17 mouse cellular contexts compared by ENCODE assay signal in genomic region chr9:53967610-53968368, GRCm38 (mm10). TPM values are rescaled to one million over a fixed set of nuclear protein-coding genes. Genes with fewer than 3 reads are reported as not detected.
DNase-seq lines count a peak whose midpoint lies in the region; ATAC-seq and TF ChIP-seq lines count a peak whose summit lies in the region.
"Had no signal": no experiment of that assay in that cellular context is flagged by ENCODE, and none has a peak within 500 bp of the region (broad histone marks: within the 10 kb centered on the region; RNA-seq: fewer than 3 reads in every experiment).

No protein-coding gene starts in this region.

- intact Hi-C loops in left cerebral cortex, postnatal 4 days (cut with DNase I) = no loop called here

- peak; percentile 59 for DNase-seq in forebrain, embryonic 14.5 days (ENCODE audit: low spot score)
- DNase-seq in left cerebral cortex, postnatal 4 days = peak; percentile 53
- DNase-seq in left cerebral cortex, adult 11 months (ENCODE audit: low spot score) = no peak
- no peak for DNase-seq in stomach, postnatal 0 days (ENCODE audit: low spot score)
- DNase-seq in thymus, adult 18-20 months = no peak
- DNase-seq: adrenal gland, postnatal 10 days; B cell, adult 2 months; embryo, embryonic 11 days; gastrocnemius, adult 2 months; heart, postnatal 14 days; lung, postnatal 36 days; thymus, postnatal 36 days had no signal

- H3K27ac ChIP-seq in forebrain, embryonic 14.5 days (ENCODE audit: low read depth, low read length) = no peak overlapping the region
- H3K27ac ChIP-seq in forebrain, embryonic 12.5 days = no peak overlapping the region
- H3K27ac ChIP-seq in embryonic facial prominence, embryonic 15.5 days (replicated peaks) = peak overlapping the region; percentile 28; the same call in 1 of the 2 replicates
- H3K27ac ChIP-seq in stomach, postnatal 0 days (replicated peaks) = no peak overlapping the region
- H3K27ac ChIP-seq: gastrocnemius, adult 2 months had no signal

- 42% methylated on average over 9 of the region's 9 CpGs for WGBS in forebrain, embryonic 14.5 days
- WGBS in forebrain, embryonic 12.5 days = 64% methylated on average over 9 of the region's 9 CpGs
- WGBS in embryonic facial prominence, embryonic 15.5 days = 53% methylated on average over 9 of the region's 9 CpGs
- WGBS in stomach, postnatal 0 days = 61% methylated on average over 9 of the region's 9 CpGs

- H3K4me2 ChIP-seq in forebrain, embryonic 14.5 days (ENCODE audit: low read length) = no peak overlapping the region
- H3K4me2 ChIP-seq in forebrain, embryonic 12.5 days = no peak overlapping the region
- H3K4me2 ChIP-seq in embryonic facial prominence, embryonic 15.5 days (replicated peaks) = no peak overlapping the region
- no peak overlapping the region for H3K4me2 ChIP-seq in stomach, postnatal 0 days (replicated peaks; ENCODE audit: low read depth)

- no peaks in the 10 kb centered on the region; the same call in 1 of the 2 replicates for H3K4me1 ChIP-seq in forebrain, embryonic 14.5 days (ENCODE audit: control insufficient read depth, insufficient read depth, low read length)
- peaks cover 3% of the 10 kb centered on the region; the same call in 1 of the 2 replicates for H3K4me1 ChIP-seq in forebrain, embryonic 12.5 days
- H3K4me1 ChIP-seq in embryonic facial prominence, embryonic 15.5 days = no peaks in the 10 kb centered on the region
- no peaks in the 10 kb centered on the region for H3K4me1 ChIP-seq in stomach, postnatal 0 days (replicated peaks; ENCODE audit: control insufficient read depth, insufficient read depth)

- no peak overlapping the region for H3K4me3 ChIP-seq in forebrain, embryonic 14.5 days (ENCODE audit: low read depth, low read length)
- no peak overlapping the region for H3K4me3 ChIP-seq in forebrain, embryonic 12.5 days (replicated peaks)
- no peak overlapping the region for H3K4me3 ChIP-seq in embryonic facial prominence, embryonic 15.5 days (replicated peaks)
- no peak overlapping the region for H3K4me3 ChIP-seq in stomach, postnatal 0 days (ENCODE audit: low read depth, low read length)
- H3K4me3 ChIP-seq: gastrocnemius, adult 2 months; myocyte had no signal

- no peaks in the 10 kb centered on the region for H3K9me3 ChIP-seq in forebrain, embryonic 14.5 days (replicated peaks; ENCODE audit: control insufficient read depth, low read length)
- H3K9me3 ChIP-seq in forebrain, embryonic 12.5 days = no peaks in the 10 kb centered on the region
- no peaks in the 10 kb centered on the region for H3K9me3 ChIP-seq in embryonic facial prominence, embryonic 15.5 days (replicated peaks)
- H3K9me3 ChIP-seq in stomach, postnatal 0 days (ENCODE audit: control insufficient read depth, low read length) = no peaks in the 10 kb centered on the region

- peak; percentile 72 for ATAC-seq in forebrain, embryonic 14.5 days
- no peak for ATAC-seq in forebrain, embryonic 12.5 days (ENCODE audit: low FRiP score)
- ATAC-seq in embryonic facial prominence, embryonic 15.5 days (ENCODE audit: insufficient number of reproducible peaks, low FRiP score, low TSS enrichment, low read depth) = no peak
- ATAC-seq in stomach, postnatal 0 days (ENCODE audit: low FRiP score, low TSS enrichment) = no peak
- no peak for ATAC-seq in megakaryocyte progenitor cell, adult 5-6 weeks (replicated peaks; ENCODE audit: poor library complexity)

- H3K27me3 ChIP-seq in forebrain, embryonic 14.5 days (replicated peaks; ENCODE audit: control insufficient read depth, insufficient read depth, low read length) = no peaks in the 10 kb centered on the region
- no peaks in the 10 kb centered on the region for H3K27me3 ChIP-seq in forebrain, embryonic 12.5 days
- H3K27me3 ChIP-seq in embryonic facial prominence, embryonic 15.5 days = peaks cover under 1% of the 10 kb centered on the region; the same call in 1 of the 2 replicates
- H3K27me3 ChIP-seq in stomach, postnatal 0 days (ENCODE audit: control insufficient read depth, insufficient read depth, low read length) = no peaks in the 10 kb centered on the region

- no peak overlapping the region for H3K9ac ChIP-seq in forebrain, embryonic 14.5 days (ENCODE audit: low read length)
- H3K9ac ChIP-seq in forebrain, embryonic 12.5 days = no peak overlapping the region
- no peak overlapping the region for H3K9ac ChIP-seq in embryonic facial prominence, embryonic 15.5 days
- no peak overlapping the region for H3K9ac ChIP-seq in stomach, postnatal 0 days (ENCODE audit: low read length)

- no peak for TF ChIP-seq EP300 in stomach, postnatal 0 days (optimal IDR thresholded peaks at IDR 0.05)

- no peaks in the 10 kb centered on the region for H3K36me3 ChIP-seq in forebrain, embryonic 14.5 days (ENCODE audit: control insufficient read depth, insufficient read depth, low read length)
- H3K36me3 ChIP-seq in forebrain, embryonic 12.5 days (replicated peaks) = no peaks in the 10 kb centered on the region
- H3K36me3 ChIP-seq in embryonic facial prominence, embryonic 15.5 days = no peaks in the 10 kb centered on the region
- H3K36me3 ChIP-seq in stomach, postnatal 0 days (ENCODE audit: control insufficient read depth, insufficient read depth, low read length) = no peaks in the 10 kb centered on the region

- peak; percentile 18; the same call in 1 of the 2 replicates for TF ChIP-seq CTCF in stomach, postnatal 0 days (IDR thresholded peaks at IDR 0.05; ENCODE audit: low read depth)

RNA-seq across cellular contexts. Expression of gene Elmod1, which starts 7.3 kb away (rescaled TPM):
- 11.6 and 19.5 TPM in 2 replicates for polyA plus RNA-seq in forebrain, embryonic 14.5 days (2014; fragmentation: Nextera tagmentation; extraction: Ambion mirVana)
- 4.6 and 5.9 TPM in 2 replicates for polyA plus RNA-seq in forebrain, embryonic 12.5 days (2016; fragmentation: Nextera tagmentation; extraction: Ambion mirVana)
- 100 to 1,000 TPM; 135 to 150 TPM for total RNA-seq in left cerebral cortex, postnatal 4 days (2021)
- 4.5 and 4.7 TPM in 2 replicates for polyA plus RNA-seq in embryonic facial prominence, embryonic 15.5 days (2015; fragmentation: Nextera tagmentation; extraction: Ambion mirVana)
- polyA plus RNA-seq in stomach, postnatal 0 days (2015; fragmentation: Nextera tagmentation; extraction: Ambion mirVana) = 9.2 and 10.5 TPM in 2 replicates
- not detected in 2 replicates for total RNA-seq in megakaryocyte progenitor cell, adult 5-6 weeks (2015)
- not detected in 2 replicates for total RNA-seq in megakaryocyte progenitor cell, adult 5-6 weeks (2017)
- total RNA-seq: liver, adult 2 months had no signal
- polyA plus RNA-seq: liver, adult 2 months; myocyte had no signal

Comparison
In these comparisons a context has a peak if more than half of its experiments do, and no peak if none do; other contexts are left out.
1. DNase-seq: peak in forebrain, embryonic 14.5 days (single experiment) and left cerebral cortex, postnatal 4 days (single experiment); none in left cerebral cortex, adult 11 months (single experiment), stomach, postnatal 0 days (single experiment) and thymus, adult 18-20 months (0 of 2).